Comparison of ENCODE assay signal across 33 mouse cellular contexts in the genomic region with DNA sequence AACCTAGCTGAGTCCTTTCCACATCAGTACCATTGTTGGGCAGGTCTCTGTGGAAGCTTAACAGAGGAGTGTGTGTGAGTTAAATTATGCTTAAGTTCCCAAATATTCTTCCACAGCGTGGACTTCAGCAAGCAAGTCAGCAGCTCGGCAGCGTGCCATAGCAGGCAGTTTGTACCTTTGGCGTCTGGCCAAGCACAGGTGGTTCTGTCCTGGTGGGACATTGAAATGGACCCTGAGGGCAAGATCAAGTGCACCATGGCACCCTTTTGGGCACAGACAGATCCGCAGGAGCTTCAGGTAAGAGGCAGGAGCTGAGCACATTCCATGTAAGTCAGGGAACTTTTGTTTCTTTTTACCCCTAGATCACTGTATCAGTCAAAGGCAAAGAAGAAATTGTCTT. TPM values are rescaled to one million over a fixed set of nuclear protein-coding genes. Genes with fewer than 3 reads are reported as not detected.
DNase-seq lines count a peak whose midpoint lies in the region; ATAC-seq lines count a peak whose summit lies in the region.
"Had no signal": no experiment of that assay in that cellular context is flagged by ENCODE, and none has a peak within 500 bp of the region (broad histone marks: within the 10 kb centered on the region; RNA-seq: fewer than 3 reads in every experiment).

No protein-coding gene starts in this region.

- H3K9me3 ChIP-seq in midbrain, embryonic 11.5 days (ENCODE audit: control insufficient read depth, low read length) = no peaks in the 10 kb centered on the region
- H3K9me3 ChIP-seq in midbrain, embryonic 15.5 days = no peaks in the 10 kb centered on the region
- H3K9me3 ChIP-seq: embryonic facial prominence, embryonic 10.5 days; embryonic facial prominence, embryonic 15.5 days; forebrain, embryonic 12.5 days; heart, embryonic 10.5 days; heart, embryonic 15.5 days; hindbrain, embryonic 12.5 days; intestine, embryonic 15.5 days; neural tube, embryonic 15.5 days had no signal

- H3K9ac ChIP-seq in midbrain, embryonic 11.5 days (ENCODE audit: low read length) = no peak overlapping the region
- H3K9ac ChIP-seq in midbrain, embryonic 15.5 days = no peak overlapping the region
- H3K9ac ChIP-seq: embryonic facial prominence, embryonic 15.5 days; forebrain, embryonic 12.5 days; heart, embryonic 15.5 days; hindbrain, embryonic 12.5 days; intestine, embryonic 15.5 days; liver, embryonic 14.5 days; neural tube, embryonic 15.5 days had no signal

- H3K4me1 ChIP-seq in midbrain, embryonic 11.5 days (ENCODE audit: control insufficient read depth, insufficient read depth, low read length) = no peaks in the 10 kb centered on the region
- H3K4me1 ChIP-seq in midbrain, embryonic 15.5 days = no peaks in the 10 kb centered on the region
- H3K4me1 ChIP-seq: embryonic facial prominence, embryonic 10.5 days; embryonic facial prominence, embryonic 15.5 days; forebrain, embryonic 12.5 days; heart, embryonic 10.5 days; heart, embryonic 15.5 days; hindbrain, embryonic 12.5 days; intestine, embryonic 15.5 days; neural tube, embryonic 15.5 days had no signal

- no peak overlapping the region for H3K4me2 ChIP-seq in midbrain, embryonic 11.5 days
- H3K4me2 ChIP-seq in midbrain, embryonic 15.5 days = no peak overlapping the region
- H3K4me2 ChIP-seq: embryonic facial prominence, embryonic 15.5 days; forebrain, embryonic 12.5 days; heart, embryonic 15.5 days; hindbrain, embryonic 12.5 days; intestine, embryonic 15.5 days; neural tube, embryonic 15.5 days had no signal

- peak; percentile 34 to 60 for DNase-seq in cerebellum, postnatal 25 days
- no peak for DNase-seq in cerebellum, adult 11-12 months
- peak; percentile 74 for DNase-seq in midbrain, embryonic 11.5 days (ENCODE audit: low spot score, missing footprints)
- DNase-seq in kidney, postnatal 10 days = peak; percentile 72
- DNase-seq in kidney, postnatal 36 days = peak; percentile 78 to 90
- DNase-seq in spleen, adult 18-20 months = no peak
- no peak for DNase-seq in right cerebral cortex, postnatal 14 days
- DNase-seq: adrenal gland, adult 2 months; adrenal gland, postnatal 36 days; B cell, adult 2 months; gastrocnemius, postnatal 25 days; heart, adult 11 months; layer of hippocampus, adult 9-11 months; liver; lung, adult 2 months; lung, postnatal 10 days; midbrain, embryonic 14.5 days; retina, postnatal 1 day; right cerebral cortex, postnatal 25 days; thymus, postnatal 4 days had no signal

- no peak overlapping the region for H3K4me3 ChIP-seq in midbrain, embryonic 11.5 days (ENCODE audit: low read depth, low read length)
- no peak overlapping the region for H3K4me3 ChIP-seq in midbrain, embryonic 15.5 days
- H3K4me3 ChIP-seq: embryonic facial prominence, embryonic 10.5 days; embryonic facial prominence, embryonic 15.5 days; forebrain, embryonic 12.5 days; heart, embryonic 10.5 days; heart, embryonic 15.5 days; hindbrain, embryonic 12.5 days; intestine, embryonic 15.5 days; neural tube, embryonic 15.5 days had no signal

- WGBS in midbrain, embryonic 11.5 days = 92% methylated on average over 5 of the region's 5 CpGs
- 92% methylated on average over 5 of the region's 5 CpGs for WGBS in midbrain, embryonic 15.5 days

- no peak for ATAC-seq in midbrain, embryonic 11.5 days (ENCODE audit: low FRiP score)
- ATAC-seq in midbrain, embryonic 15.5 days (replicated peaks) = no peak
- ATAC-seq: hindbrain, postnatal 0 days; intestine, embryonic 15.5 days had no signal

- H3K36me3 ChIP-seq in midbrain, embryonic 11.5 days (ENCODE audit: control insufficient read depth, insufficient read depth, low read length) = peaks cover 4% of the 10 kb centered on the region
- peaks cover 29% of the 10 kb centered on the region for H3K36me3 ChIP-seq in midbrain, embryonic 15.5 days (replicated peaks)

- no peaks in the 10 kb centered on the region for H3K27me3 ChIP-seq in midbrain, embryonic 11.5 days (ENCODE audit: control insufficient read depth, insufficient read depth, low read length)
- no peaks in the 10 kb centered on the region for H3K27me3 ChIP-seq in midbrain, embryonic 15.5 days (replicated peaks)
- H3K27me3 ChIP-seq: embryonic facial prominence, embryonic 15.5 days; forebrain, embryonic 12.5 days; heart, embryonic 15.5 days; hindbrain, embryonic 12.5 days; intestine, embryonic 15.5 days; neural tube, embryonic 15.5 days had no signal

- no peak overlapping the region for H3K27ac ChIP-seq in midbrain, embryonic 11.5 days (ENCODE audit: low read depth, low read length)
- no peak overlapping the region for H3K27ac ChIP-seq in midbrain, embryonic 15.5 days
- H3K27ac ChIP-seq: embryonic facial prominence, embryonic 10.5 days; embryonic facial prominence, embryonic 15.5 days; forebrain, embryonic 12.5 days; heart, embryonic 10.5 days; heart, embryonic 15.5 days; hindbrain, embryonic 12.5 days; hindbrain, postnatal 0 days; intestine, embryonic 15.5 days; liver, embryonic 14.5 days; macrophage; neural tube, embryonic 15.5 days; stomach, postnatal 0 days had no signal

RNA-seq across cellular contexts. Expression of a gene that starts 26.4 kb away (rescaled TPM):
- polyA plus RNA-seq in midbrain, embryonic 11.5 days (2014; fragmentation: Nextera tagmentation; extraction: Ambion mirVana) = 59.5 and 61.7 TPM in 2 replicates
- polyA plus RNA-seq in midbrain, embryonic 15.5 days (2015; fragmentation: Nextera tagmentation; extraction: Ambion mirVana) = 63.4 and 64.4 TPM in 2 replicates

RNA-seq across cellular contexts. Expression of a gene that starts 26.4 kb away (rescaled TPM):
- polyA plus RNA-seq in midbrain, embryonic 11.5 days (2014; fragmentation: Nextera tagmentation; extraction: Ambion mirVana) = 41.5 and 42.2 TPM in 2 replicates
- 35.2 and 36.2 TPM in 2 replicates for polyA plus RNA-seq in midbrain, embryonic 15.5 days (2015; fragmentation: Nextera tagmentation; extraction: Ambion mirVana)

Comparison
In these comparisons a context has a peak if more than half of its experiments do, and no peak if none do; other contexts are left out.
1. DNase-seq: peak in cerebellum, postnatal 25 days (2 of 2), midbrain, embryonic 11.5 days (single experiment), kidney, postnatal 10 days (single experiment) and kidney, postnatal 36 days (2 of 2); none in cerebellum, adult 11-12 months (single experiment), spleen, adult 18-20 months (0 of 2) and right cerebral cortex, postnatal 14 days (single experiment).